Mouse (Mus musculus): Measurements from ENCODE around the gene Olfr1333. TPM values are rescaled to one million over a fixed set of nuclear protein-coding genes. Genes with fewer than 3 reads are reported as not detected.

Olfr1333 gene
- polyA plus RNA-seq, 1 experiment from 2014 or later: not detected

Other genes starting within 250 kb of the Olfr1333 start
- gene Cfap57, start 215.5 kb downstream of the Olfr1333 start, polyA plus RNA-seq (2014; fragmentation: Nextera tagmentation; extraction: Ambion mirVana): 0.19 and 0.20 TPM in 2 replicates
- 137 and 147 TPM in 2 replicates for gene Ebna1bp2, start 215.5 kb downstream of the Olfr1333 start, polyA plus RNA-seq (2014; fragmentation: Nextera tagmentation; extraction: Ambion mirVana)
- not detected in 2 replicates for gene Olfr62, start 177.3 kb downstream of the Olfr1333 start, polyA plus RNA-seq (2014; fragmentation: Nextera tagmentation; extraction: Ambion mirVana)
- not detected in 2 replicates for gene Olfr1342, start 143.5 kb downstream of the Olfr1333 start, polyA plus RNA-seq (2014; fragmentation: Nextera tagmentation; extraction: Ambion mirVana)
- gene Olfr1341, start 132.8 kb downstream of the Olfr1333 start, polyA plus RNA-seq (2014; fragmentation: Nextera tagmentation; extraction: Ambion mirVana): not detected in 2 replicates
- not detected in 2 replicates for gene Olfr1340, start 116.1 kb downstream of the Olfr1333 start, polyA plus RNA-seq (2014; fragmentation: Nextera tagmentation; extraction: Ambion mirVana)
- not detected in 2 replicates for gene Olfr1339, start 104.1 kb downstream of the Olfr1333 start, polyA plus RNA-seq (2014; fragmentation: Nextera tagmentation; extraction: Ambion mirVana)
- not detected in 2 replicates for gene Olfr1338, start 77.5 kb downstream of the Olfr1333 start, polyA plus RNA-seq (2014; fragmentation: Nextera tagmentation; extraction: Ambion mirVana)
- not detected in 2 replicates for gene Olfr1337, start 53.7 kb downstream of the Olfr1333 start, polyA plus RNA-seq (2014; fragmentation: Nextera tagmentation; extraction: Ambion mirVana)
- gene Olfr1335, start 26.3 kb downstream of the Olfr1333 start, polyA plus RNA-seq (2014; fragmentation: Nextera tagmentation; extraction: Ambion mirVana): not detected in 2 replicates
- not detected in 2 replicates for gene Olfr1331, start 28.4 kb upstream of the Olfr1333 start, polyA plus RNA-seq (2014; fragmentation: Nextera tagmentation; extraction: Ambion mirVana)
- gene Olfr1330, start 52.3 kb upstream of the Olfr1333 start, polyA plus RNA-seq (2014; fragmentation: Nextera tagmentation; extraction: Ambion mirVana): not detected in 2 replicates
- not detected in 2 replicates for gene Olfr1329, start 81.2 kb upstream of the Olfr1333 start, polyA plus RNA-seq (2014; fragmentation: Nextera tagmentation; extraction: Ambion mirVana)
- not detected in 2 replicates for gene Olfr1328, start 102.3 kb upstream of the Olfr1333 start, polyA plus RNA-seq (2014; fragmentation: Nextera tagmentation; extraction: Ambion mirVana)
- gene Lao1, start 125.3 kb upstream of the Olfr1333 start, polyA plus RNA-seq (2014; fragmentation: Nextera tagmentation; extraction: Ambion mirVana): not detected in 2 replicates

Data from stomach, embryonic 14.5 days (tissue).